Mouse (Mus musculus) c-Kit-negative CD71-positive TER-119-positive erythroid progenitor cells, embryonic 14.5 days (primary cell): ENCODE results near the gene Sestd1.

Source experiments
- DNase-seq: peaks from one replicate; pipeline ENCODE4 v3.0.0-alpha.2; 2013; ENCODE audit warnings: low read depth, low spot score

Gene Sestd1

GRCm38 (mm10) chr2:77174313-77174712, 106.1 kb downstream of the Sestd1 start:
- no peak for DNase-seq

- no peak for DNase-seq
These were observed 106.6 kb downstream of the Sestd1 start for GRCm38 (mm10) chr2:77173821-77174220.

- DNase-seq, result no peak
These were observed 107.0 kb downstream of the Sestd1 start for GRCm38 (mm10) chr2:77173366-77173765.

GRCm38 (mm10) chr2:77172241-77172671, 108.1 kb downstream of the Sestd1 start:
- DNase-seq, result no peak

GRCm38 (mm10) chr2:77171444-77172240, 108.8 kb downstream of the Sestd1 start:
- no peak for DNase-seq

GRCm38 (mm10) chr2:77170633-77171105, 109.7 kb downstream of the Sestd1 start, which contains the start of gene Ccdc141:
Ccdc141 (minus strand) TSS chr2:77170636.
- DNase-seq, result no peak

GRCm38 (mm10) chr2:77169916-77170632, 110.3 kb downstream of the Sestd1 start:
- no peak for DNase-seq

- DNase-seq, result no peak
These were observed 111.2 kb downstream of the Sestd1 start for GRCm38 (mm10) chr2:77169218-77169617.

- no peak for DNase-seq
These were observed 111.6 kb downstream of the Sestd1 start for GRCm38 (mm10) chr2:77168781-77169180.

GRCm38 (mm10) chr2:77168081-77168685, 112.2 kb downstream of the Sestd1 start:
- DNase-seq, result no peak

GRCm38 (mm10) chr2:77166366-77166765, 114.0 kb downstream of the Sestd1 start:
- no peak for DNase-seq

- DNase-seq, result no peak
These were observed 115.7 kb downstream of the Sestd1 start for GRCm38 (mm10) chr2:77164662-77165061.

GRCm38 (mm10) chr2:77163381-77163780, 117.0 kb downstream of the Sestd1 start:
- DNase-seq, result no peak

GRCm38 (mm10) chr2:77162135-77162534, 118.3 kb downstream of the Sestd1 start:
- no peak for DNase-seq

GRCm38 (mm10) chr2:77157546-77157945, 122.8 kb downstream of the Sestd1 start:
- no peak for DNase-seq

GRCm38 (mm10) chr2:77154080-77154479, 126.3 kb downstream of the Sestd1 start:
- no peak for DNase-seq

- no peak for DNase-seq
These were observed 129.1 kb downstream of the Sestd1 start for GRCm38 (mm10) chr2:77151255-77151654.

GRCm38 (mm10) chr2:77149576-77149975, 130.8 kb downstream of the Sestd1 start:
- no peak for DNase-seq

- DNase-seq, result no peak
These were observed 132.2 kb downstream of the Sestd1 start for GRCm38 (mm10) chr2:77148215-77148614.

GRCm38 (mm10) chr2:77146968-77147367, 133.4 kb downstream of the Sestd1 start:
- DNase-seq, result no peak

- DNase-seq, result no peak
These were observed 134.1 kb downstream of the Sestd1 start for GRCm38 (mm10) chr2:77146291-77146690.

GRCm38 (mm10) chr2:77143536-77143935, 136.9 kb downstream of the Sestd1 start:
- no peak for DNase-seq
